Comparison of ENCODE assay signal across 7 mouse cellular contexts in the genomic region with DNA sequence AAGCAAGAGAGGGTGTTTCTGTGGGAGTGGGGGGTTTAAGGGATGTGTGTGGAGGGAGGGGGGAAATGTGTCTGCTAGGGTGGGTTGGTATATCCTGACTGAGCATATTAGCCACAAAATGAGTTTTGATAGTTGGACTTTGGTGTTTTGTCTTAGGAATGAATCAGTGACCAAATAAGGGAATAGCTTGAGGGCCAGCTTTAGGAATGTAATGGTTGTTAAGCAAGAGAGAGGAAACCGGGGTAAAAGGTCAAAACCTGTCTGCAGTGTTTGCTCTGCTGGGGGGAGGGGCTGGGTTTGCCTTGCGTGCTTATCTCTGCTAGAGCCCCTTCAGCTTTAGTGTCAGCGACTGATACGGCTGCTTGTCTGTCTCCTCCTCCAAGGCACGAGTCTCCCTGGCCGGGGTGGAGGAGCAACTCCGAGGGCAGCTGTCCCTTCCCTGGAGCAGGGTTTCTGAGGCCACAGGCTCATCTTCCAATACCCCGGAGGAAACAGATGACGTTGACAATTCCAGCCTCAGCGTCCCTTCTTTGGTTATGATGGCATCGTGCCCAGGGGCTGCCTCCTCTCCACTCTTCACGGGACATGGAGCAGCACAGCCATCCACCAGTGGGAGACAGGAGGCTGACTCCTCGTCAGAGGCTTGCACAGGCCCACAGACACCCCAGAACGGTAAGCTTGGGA. TPM values are rescaled to one million over a fixed set of nuclear protein-coding genes. Genes with fewer than 3 reads are reported as not detected.
DNase-seq lines count a peak whose midpoint lies in the region; TF ChIP-seq lines count a peak whose summit lies in the region.

No protein-coding gene starts in this region.

- intact Hi-C loops in heart, adult 2 months (cut with DNase I): no loop called here

- peaks cover 13% of the 10 kb centered on the region for H3K4me1 ChIP-seq in bone marrow, adult 2 months (ENCODE audit: control insufficient read depth, insufficient read depth, low read length)
- peaks cover 9% of the 10 kb centered on the region for H3K4me1 ChIP-seq in heart, adult 2 months (ENCODE audit: control insufficient read depth, insufficient read depth, low read length)

- peak overlapping the region; percentile 30 for H3K4me3 ChIP-seq in bone marrow, adult 2 months (replicated peaks; ENCODE audit: control insufficient read depth, low read depth, low read length)
- H3K4me3 ChIP-seq in heart, adult 2 months: no peak overlapping the region

- 28% methylated on average over 14 of the region's 14 CpGs for whole genome bisulfite sequencing in bone marrow, adult 2 months
- 6% methylated on average over 14 of the region's 14 CpGs for WGBS in heart, adult 2 months

- DNase-seq in MN1 (ENCODE audit: low spot score): peak; percentile 37
- DNase-seq in heart, adult 2 months: peak; percentile 43 to 51
- peak; percentile 95 for DNase-seq in kidney, adult 9 months
- DNase-seq in lung, postnatal 14 days: peak; percentile 73
- peak; percentile 59 to 72 for DNase-seq in spleen, postnatal 36 days (ENCODE audit: low spot score in 2 of 2)
- no peak for DNase-seq in left cerebral cortex, adult 9 months (ENCODE audit: low spot score in 2 of 2)

- TF ChIP-seq CTCF in bone marrow, adult 2 months (IDR thresholded peaks at IDR 0.05; ENCODE audit: control insufficient read depth, insufficient read depth, low read length): no peak
- no peak for TF ChIP-seq CTCF in heart, adult 2 months (IDR thresholded peaks at IDR 0.05)

- H3K27me3 ChIP-seq in heart, adult 2 months (ENCODE audit: control insufficient read depth, insufficient read depth, low read length): no peaks in the 10 kb centered on the region

- H3K79me2 ChIP-seq in heart, adult 2 months (replicated peaks; ENCODE audit: control insufficient read depth, insufficient read depth, low read length): no peaks in the 10 kb centered on the region

- peak; percentile 62; the same call in 1 of the 2 replicates for TF ChIP-seq POLR2A in bone marrow, adult 2 months (IDR thresholded peaks at IDR 0.05; ENCODE audit: borderline replicate concordance, control insufficient read depth, low read depth, low read length)
- TF ChIP-seq POLR2A in heart, adult 2 months (IDR thresholded peaks at IDR 0.05; ENCODE audit: insufficient read depth, low read depth, low read length): no peak

- H3K9ac ChIP-seq in heart, adult 2 months (ENCODE audit: low read depth, low read length): no peak overlapping the region

- H3K36me3 ChIP-seq in heart, adult 2 months (ENCODE audit: control insufficient read depth, insufficient read depth, low read length): no peaks in the 10 kb centered on the region; the same call in 1 of the 2 replicates

- TF ChIP-seq EP300 in heart, adult 2 months (IDR thresholded peaks at IDR 0.05; ENCODE audit: insufficient read depth, low read depth, low read length): no peak

- peak overlapping the region; percentile 87 for H3K27ac ChIP-seq in bone marrow, adult 2 months (ENCODE audit: control insufficient read depth, insufficient read depth, low read depth, low read length, poor library complexity)
- H3K27ac ChIP-seq in heart, adult 2 months: peak overlapping the region; percentile 43

RNA-seq across cellular contexts. Expression of a gene that starts 6.3 kb away (rescaled TPM):
- polyA plus RNA-seq in bone marrow, adult 2 months (2011; ENCODE audit: insufficient read depth, insufficient read length, low replicate concordance, missing spikeins): 61.3 and 112 TPM in 2 replicates
- total RNA-seq in heart, adult 2 months (2021): 10 to 100 TPM; 66.7 to 71.9 TPM
- 17.3 and 36.1 TPM in 2 replicates for polyA plus RNA-seq in heart, adult 2 months (2012; rRNA removed)

RNA-seq across cellular contexts. Expression of a gene that starts 29.1 kb away (rescaled TPM):
- polyA plus RNA-seq in bone marrow, adult 2 months (2011; ENCODE audit: insufficient read depth, insufficient read length, low replicate concordance, missing spikeins): not detected in 2 replicates
- not detected for total RNA-seq in heart, adult 2 months (2021)
- polyA plus RNA-seq in heart, adult 2 months (2012; rRNA removed): 0.76 and 1.1 TPM in 2 replicates

RNA-seq across cellular contexts. Expression of a gene that starts 50.0 kb away (rescaled TPM):
- polyA plus RNA-seq in bone marrow, adult 2 months (2011; ENCODE audit: insufficient read depth, insufficient read length, low replicate concordance, missing spikeins): 33.7 and 56.3 TPM in 2 replicates
- 10 to 100 TPM; 66.8 to 68.8 TPM for total RNA-seq in heart, adult 2 months (2021)
- 84.4 and 106 TPM in 2 replicates for polyA plus RNA-seq in heart, adult 2 months (2012; rRNA removed)

RNA-seq across cellular contexts. Expression of a gene that starts 52.3 kb away (rescaled TPM):
- polyA plus RNA-seq in bone marrow, adult 2 months (2011; ENCODE audit: insufficient read depth, insufficient read length, low replicate concordance, missing spikeins): 10.0 and 11.9 TPM in 2 replicates
- total RNA-seq in heart, adult 2 months (2021): 10 to 100 TPM; 10.4 to 13.6 TPM
- polyA plus RNA-seq in heart, adult 2 months (2012; rRNA removed): 12.5 and 12.9 TPM in 2 replicates

Comparison
In these comparisons a context has a peak if more than half of its experiments do, and no peak if none do; other contexts are left out.
1. DNase-seq: peak in MN1 (single experiment), heart, adult 2 months (2 of 2), kidney, adult 9 months (single experiment), lung, postnatal 14 days (single experiment) and spleen, postnatal 36 days (2 of 2); none in left cerebral cortex, adult 9 months (0 of 2).